Mouse (Mus musculus) embryonic facial prominence, embryonic 15.5 days (tissue): ENCODE results near the gene Fam161a. TPM values are rescaled to one million over a fixed set of nuclear protein-coding genes. Genes with fewer than 3 reads are reported as not detected.

ENCODE experiments used
- ATAC-seq: fragments of 200-750 bp; cut with Nextera tagmentation; 2 replicates; pipeline ENCODE4 v1.8.0; 2017; ENCODE audit warnings: low read depth, moderate TSS enrichment; ENCODE audit not compliant: insufficient number of reproducible peaks, low FRiP score, low TSS enrichment
- H3K27ac ChIP-seq: fragments of 300-500 bp; sonication (generic); replicated peaks from 2 replicates; pipeline ENCODE4 v1.5.1; 2015; ENCODE audit warnings: mild to moderate bottlenecking, inconsistent platforms
- H3K27me3 ChIP-seq: fragments of 300-500 bp; sonication (generic); 2 replicates; pipeline ENCODE4 v1.6.1; 2015; ENCODE audit warnings: inconsistent platforms
- H3K36me3 ChIP-seq: fragments of 300-500 bp; sonication (generic); 2 replicates; pipeline ENCODE4 v1.6.1; 2015; ENCODE audit warnings: mild to moderate bottlenecking, inconsistent platforms
- H3K4me1 ChIP-seq: fragments of 300-500 bp; sonication (generic); 2 replicates; pipeline ENCODE4 v1.6.1; 2015; ENCODE audit warnings: inconsistent platforms
- H3K4me2 ChIP-seq: fragments of 300-500 bp; sonication (generic); replicated peaks from 2 replicates; pipeline ENCODE4 v1.6.1; 2015; ENCODE audit warnings: mild to moderate bottlenecking, inconsistent platforms
- H3K4me3 ChIP-seq: fragments of 300-500 bp; sonication (generic); replicated peaks from 2 replicates; pipeline ENCODE4 v1.5.1; 2015; ENCODE audit warnings: mild to moderate bottlenecking, inconsistent platforms
- H3K9ac ChIP-seq: fragments of 300-500 bp; sonication (generic); 2 replicates; pipeline ENCODE4 v1.6.1; 2015; ENCODE audit warnings: inconsistent platforms
- H3K9me3 ChIP-seq: fragments of 300-500 bp; sonication (generic); replicated peaks from 2 replicates; pipeline ENCODE4 v1.6.1; 2016; ENCODE audit warnings: inconsistent platforms
- WGBS: fragments of 180-500 bp; shearing (Covaris S2); methylation state at CpG from one replicate; pipeline ENCODE4 v1.1.7; 2015; 5-methylcytosine and 5-hydroxymethylcytosine counted together
- polyA plus RNA-seq: library from polyadenylated mRNA; unstranded; fragments of >200 nt; fragmentation: Nextera tagmentation; extraction: Ambion mirVana; gene quantifications from 2 replicates; pipeline ENCODE4 v1.2.1, GENCODE M21; 2015

The Fam161a gene
- polyA plus RNA-seq, 1 experiment from 2014 or later: 16.3 TPM

DNA sequence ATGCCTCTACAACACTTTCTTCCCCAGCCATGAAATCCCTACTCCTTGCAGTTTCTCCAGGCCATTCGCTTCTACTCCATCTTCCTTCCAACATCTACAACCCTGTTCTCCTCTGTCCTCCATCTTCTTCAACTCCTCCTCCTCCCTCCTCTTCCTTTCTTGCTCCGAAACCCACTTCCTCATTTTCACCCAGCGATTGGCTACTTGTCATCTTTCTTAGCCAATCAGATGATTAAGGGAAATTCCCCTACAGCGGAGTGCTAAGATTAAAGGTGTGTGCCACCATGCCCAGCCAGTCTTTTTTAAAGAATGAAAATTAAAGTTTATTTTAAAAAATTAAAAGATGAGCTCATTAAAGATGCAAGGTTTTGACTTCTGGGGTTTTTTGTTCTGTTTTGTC is 10.6 kb downstream of the Fam161a start:
- H3K4me2 ChIP-seq: no peak overlapping the region
- no peak for ATAC-seq
- H3K9me3 ChIP-seq: no peaks in the 10 kb centered on the region
- H3K27me3 ChIP-seq: no peaks in the 10 kb centered on the region
- H3K36me3 ChIP-seq: no peaks in the 10 kb centered on the region
- 92% methylated on average over 4 of the region's 4 CpGs for WGBS
- H3K27ac ChIP-seq: no peak overlapping the region
- no peaks in the 10 kb centered on the region for H3K4me1 ChIP-seq
- H3K9ac ChIP-seq: no peak overlapping the region
- H3K4me3 ChIP-seq: no peak overlapping the region

DNA sequence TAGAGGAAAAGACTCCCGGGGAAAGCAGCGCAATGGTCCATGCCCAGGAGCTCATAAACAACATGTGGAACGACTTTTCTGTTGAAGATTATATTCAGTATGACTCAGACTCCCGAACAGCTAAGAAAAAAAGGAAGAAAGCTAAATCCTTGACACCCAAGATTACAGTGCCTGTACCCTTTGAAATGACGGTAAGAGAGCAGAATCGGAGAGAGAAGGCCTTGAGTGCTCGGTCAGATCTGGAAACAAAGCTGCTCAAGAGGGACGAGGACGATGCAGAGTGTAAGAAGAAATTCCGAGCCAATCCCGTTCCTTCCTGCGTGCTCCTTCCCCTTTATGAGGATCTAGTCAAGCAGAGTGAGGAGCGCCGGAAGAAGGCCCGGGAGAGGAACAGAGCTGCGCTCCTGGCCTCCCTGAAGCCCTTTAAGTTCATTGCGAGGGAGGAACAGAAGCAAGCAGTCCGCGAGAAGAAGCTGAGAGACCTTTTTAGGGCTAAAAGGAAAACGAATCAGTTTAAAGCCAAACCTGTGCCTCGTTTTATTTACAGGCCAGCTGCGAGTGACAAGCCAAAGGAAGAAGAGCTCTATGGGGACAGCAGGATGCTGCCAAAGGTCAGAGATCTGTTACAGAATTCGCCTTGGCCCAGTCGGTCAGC is 12.9 kb downstream of the Fam161a start:
- H3K9ac ChIP-seq: no peak overlapping the region
- WGBS: 59% methylated on average over 24 of the region's 24 CpGs
- no peaks in the 10 kb centered on the region for H3K27me3 ChIP-seq
- H3K4me1 ChIP-seq: no peaks in the 10 kb centered on the region
- H3K4me2 ChIP-seq: no peak overlapping the region
- no peaks in the 10 kb centered on the region for H3K36me3 ChIP-seq
- no peak overlapping the region for H3K4me3 ChIP-seq
- no peak overlapping the region for H3K27ac ChIP-seq
- H3K9me3 ChIP-seq: no peaks in the 10 kb centered on the region
- ATAC-seq: no peak

DNA sequence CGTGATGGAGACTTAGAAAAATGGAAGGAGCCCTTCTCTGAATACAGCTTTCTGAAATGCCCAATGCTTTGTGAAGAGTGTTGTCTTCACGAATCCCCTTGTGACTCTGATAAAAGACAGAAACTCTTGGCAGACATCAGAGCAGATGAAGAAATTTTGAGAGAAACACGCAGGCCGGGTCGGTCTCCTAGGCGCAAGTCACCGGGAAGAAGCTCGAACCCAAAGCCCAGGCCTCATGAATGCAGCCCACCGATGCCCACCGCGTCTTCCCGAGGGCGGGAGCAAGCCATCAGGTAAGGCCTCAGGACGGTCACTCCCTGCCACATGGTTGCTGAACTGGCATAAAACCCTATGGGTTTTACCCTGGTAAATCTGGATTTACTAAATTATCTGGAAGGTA is 13.5 kb downstream of the Fam161a start:
- Histone ChIP-seq H3K27ac (no peak overlapping the region), H3K27me3 (no peaks in the 10 kb centered on the region), H3K4me1 (no peaks in the 10 kb centered on the region), H3K4me3 (no peak overlapping the region), H3K4me2 (no peak overlapping the region), H3K36me3 (no peaks in the 10 kb centered on the region), H3K9me3 (no peaks in the 10 kb centered on the region), H3K9ac (no peak overlapping the region)
- WGBS: 83% methylated on average over 14 of the region's 14 CpGs
- no peak for ATAC-seq

DNA sequence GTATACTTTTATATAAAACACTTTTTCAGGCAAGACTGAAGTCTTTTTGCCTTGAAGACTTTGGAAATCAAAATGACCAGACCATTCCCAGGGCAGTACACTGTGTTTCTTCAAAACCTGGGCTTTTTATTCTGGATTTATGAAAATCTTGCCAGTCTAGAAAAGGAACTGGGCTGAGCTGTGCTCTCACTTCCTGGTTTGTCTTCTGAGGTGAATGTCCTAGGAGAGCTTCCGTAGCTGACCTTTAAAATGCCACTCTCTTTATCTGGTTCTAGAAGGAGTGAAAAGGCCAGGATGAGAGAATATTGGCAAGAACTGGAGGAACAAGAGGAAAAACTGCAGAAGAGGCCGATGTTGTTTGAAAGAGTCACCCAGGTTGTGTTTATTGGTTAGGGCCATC is 15.8 kb downstream of the Fam161a start:
- Histone ChIP-seq H3K9ac (no peak overlapping the region), H3K36me3 (no peaks in the 10 kb centered on the region), H3K27ac (no peak overlapping the region), H3K4me2 (no peak overlapping the region), H3K4me1 (no peaks in the 10 kb centered on the region), H3K4me3 (no peak overlapping the region), H3K27me3 (no peaks in the 10 kb centered on the region), H3K9me3 (no peaks in the 10 kb centered on the region)
- 92% methylated on average over 2 of the region's 2 CpGs for WGBS
- no peak for ATAC-seq

DNA sequence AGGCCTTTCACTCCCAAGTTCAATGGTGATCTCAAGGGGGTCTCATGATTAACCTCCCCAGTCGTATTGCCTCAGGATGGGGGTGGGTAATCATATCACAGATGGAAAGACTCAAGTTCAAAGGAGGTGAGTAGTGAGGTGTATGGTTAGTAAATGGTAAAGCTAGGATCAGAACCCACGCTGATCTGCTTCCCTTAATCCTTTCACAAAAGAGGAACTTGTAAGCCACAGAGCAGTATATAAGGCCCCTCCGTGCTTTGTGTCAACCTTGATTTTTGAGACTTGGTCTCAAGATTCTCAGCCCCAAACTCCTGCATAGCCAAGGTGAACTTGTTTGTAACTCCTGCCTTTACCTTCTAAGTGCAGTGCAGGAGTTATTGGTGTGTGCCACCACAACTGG is 16.8 kb downstream of the Fam161a start:
- Histone ChIP-seq H3K36me3 (no peaks in the 10 kb centered on the region), H3K4me3 (no peak overlapping the region), H3K27me3 (no peaks in the 10 kb centered on the region), H3K9me3 (no peaks in the 10 kb centered on the region), H3K9ac (no peak overlapping the region), H3K4me2 (no peak overlapping the region), H3K4me1 (no peaks in the 10 kb centered on the region), H3K27ac (no peak overlapping the region)
- WGBS: 67% methylated on average over 3 of the region's 3 CpGs
- ATAC-seq: no peak

DNA sequence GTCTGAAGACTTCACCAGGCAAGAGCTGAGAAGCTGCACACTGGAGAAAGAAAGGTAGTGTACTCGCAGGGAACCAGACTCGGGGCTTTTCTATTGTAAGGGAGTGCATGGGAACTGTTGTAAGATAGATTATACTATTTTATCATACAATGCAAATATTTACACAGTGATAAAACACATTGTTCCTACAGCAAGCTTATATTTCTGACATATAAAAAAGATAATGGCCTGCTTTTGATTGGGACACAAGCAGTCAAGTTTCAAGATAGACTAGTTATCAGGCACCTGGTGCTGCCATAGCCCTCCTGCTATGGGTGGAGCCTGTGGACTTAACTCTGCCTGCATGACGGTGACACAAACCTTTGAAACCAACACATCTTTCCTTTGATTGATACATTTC is 21.6 kb downstream of the Fam161a start:
- Histone ChIP-seq H3K9ac (no peak overlapping the region), H3K9me3 (no peaks in the 10 kb centered on the region), H3K27me3 (no peaks in the 10 kb centered on the region), H3K4me1 (no peaks in the 10 kb centered on the region), H3K4me2 (no peak overlapping the region), H3K4me3 (no peak overlapping the region), H3K27ac (no peak overlapping the region), H3K36me3 (no peaks in the 10 kb centered on the region)
- WGBS: 61% methylated on average over 3 of the region's 3 CpGs
- no peak for ATAC-seq

DNA sequence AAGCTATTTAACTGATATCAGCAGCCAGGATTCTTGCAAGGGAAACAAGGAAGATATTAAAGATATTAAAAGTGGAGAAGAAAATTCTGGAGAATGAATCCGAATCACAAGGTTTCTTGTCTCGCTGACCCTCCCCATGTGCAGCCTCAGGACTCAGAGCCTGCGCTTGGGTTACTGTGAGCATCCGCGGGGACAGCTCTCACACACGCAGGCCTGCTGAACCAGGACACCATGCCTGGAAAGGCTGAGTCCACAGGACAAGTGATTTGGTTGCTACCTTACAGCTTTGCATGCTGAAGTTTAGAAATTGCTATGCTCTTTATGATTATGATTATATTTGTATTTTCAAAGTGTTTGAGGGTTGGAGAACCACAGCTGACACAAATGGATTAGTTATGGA is 22.1 kb downstream of the Fam161a start:
- H3K4me2 ChIP-seq: no peak overlapping the region
- H3K9ac ChIP-seq: no peak overlapping the region
- no peak overlapping the region for H3K4me3 ChIP-seq
- WGBS: 73% methylated on average over 6 of the region's 6 CpGs
- H3K27me3 ChIP-seq: no peaks in the 10 kb centered on the region
- no peak overlapping the region for H3K27ac ChIP-seq
- ATAC-seq: no peak
- H3K36me3 ChIP-seq: no peaks in the 10 kb centered on the region
- H3K4me1 ChIP-seq: no peaks in the 10 kb centered on the region
- no peaks in the 10 kb centered on the region for H3K9me3 ChIP-seq

DNA sequence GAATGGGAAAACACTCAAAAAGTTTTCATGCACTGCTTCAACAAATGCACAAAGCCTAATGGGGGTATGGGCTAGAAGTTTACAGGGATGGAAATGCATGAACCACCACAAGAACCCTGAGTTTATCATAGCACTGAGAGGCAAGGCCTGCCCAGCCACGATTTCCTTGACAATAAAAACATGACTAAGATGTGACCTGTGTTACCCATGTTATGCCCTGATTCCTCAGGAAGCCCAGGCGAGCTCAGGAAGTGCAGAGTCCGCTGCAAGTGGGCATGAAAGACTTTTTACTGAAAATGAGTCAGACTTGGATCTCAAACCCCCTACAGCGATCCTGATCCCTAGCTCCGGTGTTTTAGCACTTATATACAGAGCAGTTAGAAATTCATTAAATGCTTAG is 39.9 kb downstream of the Fam161a start:
- WGBS: 50% methylated on average over 5 of the region's 5 CpGs
- H3K36me3 ChIP-seq: no peaks in the 10 kb centered on the region
- H3K4me1 ChIP-seq: peaks cover 9% of the 10 kb centered on the region
- H3K27me3 ChIP-seq: no peaks in the 10 kb centered on the region
- H3K9me3 ChIP-seq: no peaks in the 10 kb centered on the region
- 0 out of 2 replicates have a peak overlapping the region, but pooled peaks have one; percentile 15 for H3K4me2 ChIP-seq
- ATAC-seq: no peak
- H3K27ac ChIP-seq: no peak overlapping the region
- no peak overlapping the region for H3K9ac ChIP-seq
- H3K4me3 ChIP-seq: no peak overlapping the region

DNA sequence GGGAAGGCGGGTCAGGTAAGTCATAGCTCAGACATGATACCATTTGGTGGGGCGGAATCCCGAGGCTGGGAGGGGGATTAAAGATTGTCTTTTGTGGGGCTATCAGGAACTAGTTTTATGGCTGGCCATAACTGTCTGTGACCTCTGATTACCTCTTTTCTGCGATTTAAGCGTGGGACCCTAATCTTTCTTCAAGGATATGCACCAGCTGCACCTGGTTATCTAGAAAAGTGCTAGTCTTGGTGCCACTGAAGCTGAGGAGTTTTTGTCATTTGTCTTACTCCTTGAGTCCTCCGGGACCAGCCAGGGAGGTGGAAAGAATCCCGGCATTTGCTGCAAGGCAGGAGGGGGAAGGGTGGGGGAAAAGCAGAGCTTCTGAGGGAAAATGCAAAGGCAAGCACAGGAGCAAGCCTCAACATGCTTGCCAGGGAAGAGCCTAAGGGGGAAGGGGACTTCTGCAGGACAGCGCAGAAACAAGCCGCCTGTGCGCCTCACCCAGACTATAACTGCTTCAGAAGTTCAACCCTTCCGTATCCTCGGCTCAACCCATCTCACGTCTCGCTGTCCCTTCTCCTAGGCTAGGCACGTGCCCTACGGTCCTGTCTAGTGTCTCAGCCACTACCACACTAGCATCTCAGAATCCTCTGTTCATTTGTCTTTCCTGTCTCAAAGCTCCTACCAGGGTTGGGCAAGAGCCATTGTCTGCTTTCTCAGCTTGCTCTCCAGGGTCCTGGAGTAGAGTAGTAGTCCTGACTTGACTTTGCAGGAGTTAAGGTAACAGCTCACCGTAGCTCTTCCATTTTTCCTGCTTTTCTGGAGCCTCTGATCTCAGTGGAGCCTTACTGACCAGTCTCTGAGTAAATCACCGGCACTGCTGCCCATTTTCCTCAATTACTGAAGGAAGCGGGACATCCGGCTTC is 40.6 kb downstream of the Fam161a start:
- Histone ChIP-seq H3K9me3 (no peaks in the 10 kb centered on the region), H3K4me3 (no peak overlapping the region; the same call in 1 of the 2 replicates), H3K4me2 (peak overlapping the region; percentile 15), H3K9ac (no peak overlapping the region), H3K27me3 (no peaks in the 10 kb centered on the region), H3K36me3 (no peaks in the 10 kb centered on the region), H3K27ac (no peak overlapping the region), H3K4me1 (peaks cover 9% of the 10 kb centered on the region)
- WGBS: 25% methylated on average over 20 of the region's 20 CpGs
- ATAC-seq: no peak

DNA sequence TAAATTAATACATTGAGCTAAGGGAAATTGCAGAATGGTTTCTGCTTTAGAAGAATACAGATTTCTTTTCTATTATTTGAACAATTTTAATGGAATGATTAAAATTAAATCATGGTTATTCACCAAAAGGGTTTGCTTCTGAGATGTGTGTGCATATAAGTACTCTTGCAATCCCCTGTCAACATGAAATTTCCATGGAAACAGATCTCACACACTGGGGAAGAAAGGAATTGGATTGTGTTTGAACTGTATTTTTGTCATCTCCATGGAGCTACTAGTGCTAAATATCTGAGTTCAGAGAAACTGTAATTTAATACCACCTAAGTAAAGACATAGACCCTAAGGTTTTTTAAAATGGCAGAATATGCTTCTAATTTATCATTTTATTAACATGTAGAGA is 42.3 kb downstream of the Fam161a start:
- H3K27ac ChIP-seq: no peak overlapping the region
- H3K4me1 ChIP-seq: peaks cover 9% of the 10 kb centered on the region
- no peaks in the 10 kb centered on the region for H3K27me3 ChIP-seq
- H3K36me3 ChIP-seq: no peaks in the 10 kb centered on the region
- no peaks in the 10 kb centered on the region for H3K9me3 ChIP-seq
- no peak overlapping the region for H3K4me2 ChIP-seq
- no peak overlapping the region for H3K9ac ChIP-seq
- ATAC-seq: no peak
- H3K4me3 ChIP-seq: no peak overlapping the region

DNA sequence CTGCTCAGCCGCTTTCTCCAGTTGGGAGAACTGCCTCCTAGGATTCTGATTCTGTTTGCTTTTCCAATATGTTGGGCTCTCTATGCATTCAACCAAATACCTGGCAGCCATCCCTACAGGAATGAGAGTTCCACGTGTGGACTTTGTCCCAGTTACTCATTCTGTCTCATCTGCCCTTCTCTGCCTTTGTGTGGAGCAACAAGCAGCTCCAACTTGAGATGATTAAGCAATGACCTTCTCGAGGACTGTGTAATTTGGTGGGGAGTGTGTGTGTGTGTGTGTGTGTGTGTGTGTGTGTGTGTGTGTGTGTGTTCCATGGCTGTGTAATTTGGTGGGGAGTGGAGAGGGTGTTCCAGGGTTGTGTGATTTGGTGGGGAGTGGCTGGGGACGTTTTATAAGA is 45.0 kb downstream of the Fam161a start:
- ATAC-seq: no peak
- Histone ChIP-seq H3K9me3 (no peaks in the 10 kb centered on the region), H3K36me3 (no peaks in the 10 kb centered on the region), H3K27ac (no peak overlapping the region), H3K4me3 (no peak overlapping the region), H3K4me2 (no peak overlapping the region), H3K4me1 (peaks cover 9% of the 10 kb centered on the region), H3K9ac (no peak overlapping the region), H3K27me3 (no peaks in the 10 kb centered on the region)
- 54% methylated on average over 4 of the region's 4 CpGs for WGBS
